Mouse (Mus musculus) intestine, embryonic 15.5 days (tissue): Measurements from ENCODE around the gene Cntn1. TPM values are rescaled to one million over a fixed set of nuclear protein-coding genes. Genes with fewer than 3 reads are reported as not detected.

Experiments used
- ATAC-seq: fragments of 200-750 bp; cut with Nextera tagmentation; 2 replicates; pipeline ENCODE4 v1.8.0; 2017; ENCODE audit warnings: moderate TSS enrichment, moderate library complexity
- H3K27ac ChIP-seq: fragments of 300-500 bp; sonication (generic); 2 replicates; pipeline ENCODE4 v1.5.1; 2015; ENCODE audit warnings: mild to moderate bottlenecking, inconsistent platforms
- H3K27me3 ChIP-seq: fragments of 300-500 bp; sonication (generic); replicated peaks from 2 replicates; pipeline ENCODE4 v1.6.1; 2015; ENCODE audit warnings: inconsistent platforms
- H3K36me3 ChIP-seq: fragments of 300-500 bp; sonication (generic); 2 replicates; pipeline ENCODE4 v1.6.1; 2015; ENCODE audit warnings: inconsistent platforms
- H3K4me1 ChIP-seq: fragments of 300-500 bp; sonication (generic); replicated peaks from 2 replicates; pipeline ENCODE4 v1.6.1; 2015; ENCODE audit warnings: inconsistent platforms
- H3K4me2 ChIP-seq: fragments of 300-500 bp; sonication (generic); replicated peaks from 2 replicates; pipeline ENCODE4 v1.6.1; 2015; ENCODE audit warnings: mild to moderate bottlenecking, inconsistent platforms
- H3K4me3 ChIP-seq: fragments of 300-500 bp; sonication (generic); replicated peaks from 2 replicates; pipeline ENCODE4 v1.5.1; 2015; ENCODE audit warnings: inconsistent platforms
- H3K9ac ChIP-seq: fragments of 300-500 bp; sonication (generic); 2 replicates; pipeline ENCODE4 v1.6.1; 2015; ENCODE audit warnings: inconsistent platforms
- H3K9me3 ChIP-seq: fragments of 300-500 bp; sonication (generic); 2 replicates; pipeline ENCODE4 v1.6.1; 2016; ENCODE audit warnings: inconsistent platforms
- polyA plus RNA-seq: library from polyadenylated mRNA; unstranded; fragments of >200 nt; fragmentation: Nextera tagmentation; extraction: Ambion mirVana; gene quantifications from 2 replicates; pipeline ENCODE4 v1.2.1, GENCODE M21; 2015

Gene Cntn1
- polyA plus RNA-seq, 1 experiment from 2014 or later = 1.8 TPM

GRCm38 (mm10) chr15:92364592-92364991 is 313.6 kb downstream of the Cntn1 start:
- H3K27me3 ChIP-seq = no peaks in the 10 kb centered on the region
- no peak overlapping the region for H3K4me3 ChIP-seq
- no peak overlapping the region for H3K27ac ChIP-seq
- H3K9me3 ChIP-seq = no peaks in the 10 kb centered on the region
- H3K4me2 ChIP-seq = no peak overlapping the region
- no peak for ATAC-seq
- H3K36me3 ChIP-seq = no peaks in the 10 kb centered on the region
- H3K4me1 ChIP-seq = no peaks in the 10 kb centered on the region
- H3K9ac ChIP-seq = no peak overlapping the region

Other genes starting within 250 kb of the Cntn1 start
- not detected in 2 replicates for gene Smgc, start 212.9 kb upstream of the Cntn1 start, polyA plus RNA-seq